Mouse (Mus musculus) hindbrain, embryonic 11.5 days (tissue): Measurements from ENCODE around the gene 6430628N08Rik. TPM values are rescaled to one million over a fixed set of nuclear protein-coding genes. Genes with fewer than 3 reads are reported as not detected.

Experiments used
- ATAC-seq: fragments of 200-750 bp; cut with Nextera tagmentation; 2 replicates; pipeline ENCODE4 v1.8.0; 2017; ENCODE audit warnings: mild to moderate bottlenecking, moderate TSS enrichment, moderate library complexity; ENCODE audit not compliant: low FRiP score
- DNase-seq: peaks from one replicate; pipeline ENCODE4 v3.0.0-alpha.2; 2015; ENCODE audit warnings: low spot score
- H3K27ac ChIP-seq: fragments of 300-500 bp; sonication (generic); 2 replicates; pipeline ENCODE4 v1.5.1; 2014; ENCODE audit warnings: mild to moderate bottlenecking, low read depth, low read length
- H3K27me3 ChIP-seq: fragments of 300-500 bp; sonication (generic); 2 replicates; pipeline ENCODE4 v1.6.1; 2014; ENCODE audit warnings: mild to moderate bottlenecking, low read length, moderate library complexity, mixed read lengths; ENCODE audit not compliant: control insufficient read depth, insufficient read depth
- H3K36me3 ChIP-seq: fragments of 300-500 bp; sonication (generic); 2 replicates; pipeline ENCODE4 v1.6.1; 2014; ENCODE audit warnings: mild to moderate bottlenecking, low read length, moderate library complexity, mixed read lengths; ENCODE audit not compliant: control insufficient read depth, insufficient read depth
- H3K4me1 ChIP-seq: fragments of 300-500 bp; sonication (generic); replicated peaks from 2 replicates; pipeline ENCODE4 v1.6.1; 2014; ENCODE audit warnings: low read length, mixed read lengths; ENCODE audit not compliant: control insufficient read depth, insufficient read depth
- H3K4me2 ChIP-seq: fragments of 300-500 bp; sonication (generic); replicated peaks from 2 replicates; pipeline ENCODE4 v1.6.1; 2014; ENCODE audit warnings: mild to moderate bottlenecking, low read depth, low read length
- H3K4me3 ChIP-seq: fragments of 300-500 bp; sonication (generic); 2 replicates; pipeline ENCODE4 v1.5.1; 2014; ENCODE audit warnings: low read depth, low read length
- H3K9ac ChIP-seq: fragments of 300-500 bp; sonication (generic); 2 replicates; pipeline ENCODE4 v1.6.1; 2014; ENCODE audit warnings: low read depth, low read length
- H3K9me3 ChIP-seq: fragments of 300-500 bp; sonication (generic); 2 replicates; pipeline ENCODE4 v1.6.1; 2016; ENCODE audit warnings: low read length; ENCODE audit not compliant: control insufficient read depth
- WGBS: fragments of 180-500 bp; shearing (Covaris S2); extraction: QIAGEN DNeasy Blood & Tissue Kit; methylation state at CpG from one replicate; pipeline ENCODE4 v1.1.7; 2014; 5-methylcytosine and 5-hydroxymethylcytosine counted together
- polyA plus RNA-seq: library from polyadenylated mRNA; unstranded; fragments of >200 nt; fragmentation: Nextera tagmentation; extraction: Ambion mirVana; gene quantifications from 2 replicates; pipeline ENCODE4 v1.2.1, GENCODE M21; 2014

Gene 6430628N08Rik
- not detected in 2 replicates for polyA plus RNA-seq

DNA sequence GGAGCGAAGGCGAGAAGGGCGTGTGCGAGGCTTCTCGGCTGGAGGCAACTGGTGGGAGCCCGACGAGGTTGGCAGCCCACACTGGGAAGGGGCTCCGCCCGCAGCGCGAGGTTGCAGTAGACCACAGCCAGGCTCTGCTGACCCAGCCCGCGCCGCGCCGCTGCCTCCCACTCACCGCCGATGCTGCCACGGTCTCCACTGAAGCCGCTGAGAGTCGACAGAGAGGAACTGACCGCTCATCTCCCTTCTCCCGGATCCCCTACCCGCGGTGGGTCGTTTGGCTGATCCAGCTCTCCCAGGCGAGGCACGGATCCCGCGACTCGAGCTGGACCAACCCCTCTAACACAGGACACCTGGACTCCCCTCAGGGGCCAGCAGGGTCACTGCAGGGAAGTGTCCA is at the start of gene 6430628N08Rik:
Gene 6430628N08Rik, plus strand, starts transcription at position 113 of the 400 bp plus-strand sequence.
- ATAC-seq (peak; percentile 26), DNase-seq (peak; percentile 43)
- Histone ChIP-seq H3K9ac (no peak within 1 kb of the TSS), H3K4me3 (peak within 1 kb of the TSS; percentile 15), H3K36me3 (no peaks in the 10 kb centered on the region), H3K4me1 (no peaks in the 10 kb centered on the region), H3K27ac (no peak within 1 kb of the TSS), H3K9me3 (no peaks in the 10 kb centered on the region), H3K27me3 (peaks cover 10% of the 10 kb centered on the region; the same call in 1 of the 2 replicates), H3K4me2 (peak within 1 kb of the TSS; percentile 48)
- 1% methylated on average over 31 of the region's 31 CpGs for WGBS

DNA sequence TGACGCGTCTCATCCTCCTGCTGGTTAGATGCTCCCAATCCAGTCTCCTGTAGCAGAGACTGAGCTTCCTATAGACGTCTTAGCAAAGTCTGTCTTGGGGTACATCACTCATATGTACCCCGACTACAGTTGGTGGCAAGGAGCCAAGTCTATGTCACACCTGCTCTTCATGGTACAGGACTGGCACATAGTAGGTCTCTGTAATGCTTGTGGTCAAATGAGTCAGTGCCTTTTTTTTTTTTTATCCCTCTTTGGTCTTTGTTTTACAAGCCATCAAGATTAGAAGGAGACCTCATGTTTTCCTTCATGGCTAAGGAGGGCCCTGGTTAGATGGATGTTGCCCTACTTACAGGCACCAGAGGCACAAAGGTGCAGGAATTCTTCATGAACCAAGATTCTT is 49.6 kb upstream of the 6430628N08Rik start:
- WGBS = 93% methylated on average over 4 of the region's 4 CpGs
- Histone ChIP-seq H3K9ac (no peak overlapping the region), H3K4me3 (no peak overlapping the region), H3K36me3 (0 out of 2 replicates have a peak, but pooled peaks cover 2% of the 10 kb centered on the region), H3K27me3 (no peaks in the 10 kb centered on the region), H3K4me2 (no peak overlapping the region), H3K9me3 (no peaks in the 10 kb centered on the region), H3K4me1 (no peaks in the 10 kb centered on the region; the same call in 1 of the 2 replicates), H3K27ac (no peak overlapping the region)
- DNase-seq (no peak), ATAC-seq (no peak)

DNA sequence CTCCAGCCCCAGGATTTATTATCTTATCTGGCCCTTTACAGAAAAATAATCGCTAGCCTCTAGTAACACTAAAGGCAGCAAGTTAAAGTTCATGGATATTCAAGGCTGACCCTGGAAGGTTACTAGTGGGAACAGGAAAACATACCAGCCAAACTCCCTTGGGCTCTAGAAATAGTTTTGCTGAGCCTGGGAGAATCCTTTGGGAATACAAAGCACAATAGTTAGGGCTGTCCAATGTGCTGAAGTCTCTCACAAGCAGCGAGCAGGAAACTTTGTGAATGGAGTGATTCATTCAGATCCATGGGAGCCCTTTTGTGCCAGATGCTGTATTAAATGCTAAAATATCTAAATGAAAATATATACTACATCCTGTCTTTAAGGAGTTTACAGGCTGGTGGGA is 43.8 kb upstream of the 6430628N08Rik start:
- Histone ChIP-seq H3K4me1 (no peaks in the 10 kb centered on the region), H3K9me3 (no peaks in the 10 kb centered on the region), H3K27ac (no peak overlapping the region), H3K4me3 (no peak overlapping the region), H3K4me2 (no peak overlapping the region), H3K27me3 (no peaks in the 10 kb centered on the region), H3K9ac (no peak overlapping the region), H3K36me3 (0 out of 2 replicates have a peak, but pooled peaks cover 4% of the 10 kb centered on the region)
- no peak for DNase-seq
- no peak for ATAC-seq
- WGBS = 49% methylated on average over 2 of the region's 2 CpGs

DNA sequence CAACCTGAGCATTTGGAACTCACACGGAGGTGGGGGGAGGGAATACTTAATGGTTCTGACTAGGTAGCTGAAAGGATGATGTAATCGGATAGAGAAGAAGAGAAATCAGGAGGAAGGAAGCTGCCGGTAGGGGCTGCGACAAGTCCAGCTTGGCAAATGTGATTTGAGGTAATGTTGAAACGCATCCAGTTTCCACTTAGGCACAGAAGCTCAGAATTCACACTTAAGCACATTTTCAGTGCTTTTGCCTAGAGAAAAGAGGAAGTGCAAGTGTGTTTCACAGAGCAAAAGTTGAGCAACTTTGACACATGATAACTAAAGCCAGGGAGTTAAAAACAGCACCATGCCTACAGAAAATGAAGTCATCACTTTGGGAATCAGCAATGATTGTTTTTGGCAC is 43.1 kb upstream of the 6430628N08Rik start:
- Histone ChIP-seq H3K4me1 (no peaks in the 10 kb centered on the region), H3K36me3 (0 out of 2 replicates have a peak, but pooled peaks cover 4% of the 10 kb centered on the region), H3K9ac (no peak overlapping the region), H3K27me3 (no peaks in the 10 kb centered on the region), H3K27ac (no peak overlapping the region), H3K4me2 (no peak overlapping the region), H3K4me3 (no peak overlapping the region), H3K9me3 (no peaks in the 10 kb centered on the region)
- WGBS = 66% methylated on average over 5 of the region's 5 CpGs
- DNase-seq (no peak), ATAC-seq (no peak)

DNA sequence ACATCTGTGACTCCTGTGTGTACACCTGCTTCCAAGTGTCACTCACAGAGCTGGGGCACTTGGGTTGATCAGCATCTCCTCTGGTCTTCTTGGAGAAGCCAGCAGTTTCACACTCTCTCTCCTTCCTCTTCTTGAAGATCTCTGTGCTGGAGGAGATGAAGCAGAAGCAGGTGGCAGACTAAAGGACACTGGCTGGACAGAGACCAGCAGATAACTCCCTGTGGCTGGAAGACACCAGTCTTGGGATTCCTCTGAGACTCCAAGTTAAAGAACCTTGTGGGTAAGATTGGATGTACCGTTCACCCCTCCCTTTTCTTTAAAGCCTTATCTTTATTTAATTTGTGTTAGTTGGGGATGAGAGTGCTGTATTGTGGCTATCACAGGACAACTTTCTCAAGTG is 42.4 kb upstream of the 6430628N08Rik start:
- DNase-seq = no peak
- Histone ChIP-seq H3K27me3 (no peaks in the 10 kb centered on the region), H3K27ac (no peak overlapping the region), H3K9me3 (no peaks in the 10 kb centered on the region), H3K4me1 (no peaks in the 10 kb centered on the region), H3K36me3 (0 out of 2 replicates have a peak, but pooled peaks cover 2% of the 10 kb centered on the region), H3K4me2 (no peak overlapping the region), H3K9ac (no peak overlapping the region), H3K4me3 (no peak overlapping the region)
- ATAC-seq = no peak
- WGBS = 94% methylated on average over 1 of the region's 1 CpGs

DNA sequence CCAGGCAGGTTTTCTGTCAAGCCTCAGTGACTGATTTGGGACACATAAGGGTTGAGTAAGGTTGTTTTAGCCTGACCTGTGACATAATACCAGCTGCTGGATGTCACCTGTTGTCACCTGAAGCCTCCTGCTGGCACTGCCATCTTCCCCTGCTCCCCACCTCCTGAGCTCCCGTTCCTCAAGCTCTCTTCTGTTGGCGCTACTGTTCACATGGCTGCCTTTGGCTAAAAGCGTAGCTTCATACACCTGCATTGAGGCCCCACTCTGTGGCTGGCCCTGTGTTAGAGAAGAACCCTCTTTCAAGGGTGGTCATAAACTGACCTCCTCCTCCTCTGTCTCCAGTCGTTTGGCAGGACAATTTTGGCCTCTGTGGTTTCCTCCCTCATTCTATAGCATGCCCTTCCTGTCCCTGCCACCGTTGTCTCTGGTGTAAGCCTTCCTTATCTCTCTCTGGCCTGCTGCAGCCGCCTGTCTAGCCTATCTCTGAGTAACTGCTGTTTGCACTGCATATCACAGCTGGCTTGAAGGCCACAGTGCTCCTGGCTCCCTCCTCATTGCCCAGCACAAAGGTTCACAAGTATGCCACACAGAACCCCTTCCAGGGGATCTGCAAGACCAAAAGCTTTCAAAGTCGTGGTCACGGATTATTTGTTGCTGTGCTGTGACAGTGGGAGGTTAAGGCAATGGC is 41.3 kb upstream of the 6430628N08Rik start:
- no peaks in the 10 kb centered on the region for H3K4me1 ChIP-seq
- 0 out of 2 replicates have a peak, but pooled peaks cover 2% of the 10 kb centered on the region for H3K36me3 ChIP-seq
- no peak for ATAC-seq
- no peak overlapping the region for H3K4me2 ChIP-seq
- DNase-seq = no peak
- no peaks in the 10 kb centered on the region for H3K27me3 ChIP-seq
- 69% methylated on average over 8 of the region's 8 CpGs for WGBS
- no peak overlapping the region for H3K27ac ChIP-seq
- no peak overlapping the region for H3K4me3 ChIP-seq
- H3K9me3 ChIP-seq = no peaks in the 10 kb centered on the region
- H3K9ac ChIP-seq = no peak overlapping the region

DNA sequence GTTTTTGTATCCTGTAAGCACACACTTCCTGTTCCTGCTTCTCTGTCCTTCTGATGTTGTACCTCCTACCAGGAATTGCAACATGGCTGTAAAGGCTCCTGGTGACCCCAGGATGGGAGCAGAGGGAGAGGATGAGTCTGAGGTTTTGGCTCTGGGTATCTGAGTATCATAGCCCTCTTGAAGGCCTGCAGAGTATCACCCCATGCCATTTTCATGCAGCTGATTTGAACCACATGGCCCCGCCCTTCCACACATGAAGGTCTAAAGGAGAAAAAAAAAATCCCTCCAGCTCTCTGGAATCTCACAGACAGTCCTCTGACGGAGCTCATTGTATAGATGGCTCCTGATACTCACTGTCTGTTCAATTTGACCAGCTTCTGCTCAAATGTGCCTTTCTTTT is 40.4 kb upstream of the 6430628N08Rik start:
- no peaks in the 10 kb centered on the region for H3K27me3 ChIP-seq
- H3K4me1 ChIP-seq = no peaks in the 10 kb centered on the region
- H3K4me2 ChIP-seq = no peak overlapping the region
- no peaks in the 10 kb centered on the region for H3K9me3 ChIP-seq
- no peak overlapping the region for H3K4me3 ChIP-seq
- no peak for DNase-seq
- no peak overlapping the region for H3K9ac ChIP-seq
- WGBS = 78% methylated on average over 2 of the region's 2 CpGs
- 0 out of 2 replicates have a peak, but pooled peaks cover 2% of the 10 kb centered on the region for H3K36me3 ChIP-seq
- no peak for ATAC-seq
- no peak overlapping the region for H3K27ac ChIP-seq

DNA sequence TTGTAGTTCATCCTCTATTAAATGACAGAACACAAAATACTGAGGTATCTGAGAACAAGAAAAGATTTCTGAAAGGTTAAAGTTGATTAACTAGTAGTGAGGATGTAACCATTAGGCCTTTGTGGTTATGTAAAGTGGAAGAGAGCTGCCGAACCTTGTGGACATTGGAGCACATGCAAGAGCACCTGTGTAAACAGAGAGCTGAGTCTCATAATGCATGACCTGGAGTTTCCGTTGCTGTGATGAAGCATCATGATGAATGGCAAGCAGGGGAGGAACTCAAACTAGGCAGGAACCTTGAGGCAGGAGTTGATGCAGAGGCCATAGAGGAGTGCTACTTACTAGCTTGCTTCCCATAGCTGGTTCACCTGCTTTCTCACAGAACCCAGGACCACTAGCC is 39.8 kb upstream of the 6430628N08Rik start:
- no peak overlapping the region for H3K4me2 ChIP-seq
- DNase-seq (no peak), ATAC-seq (no peak)
- no peak overlapping the region for H3K9ac ChIP-seq
- no peak overlapping the region for H3K27ac ChIP-seq
- 0 out of 2 replicates have a peak, but pooled peaks cover 2% of the 10 kb centered on the region for H3K36me3 ChIP-seq
- H3K4me3 ChIP-seq = no peak overlapping the region
- H3K9me3 ChIP-seq = no peaks in the 10 kb centered on the region
- 0 out of 2 replicates have a peak, but pooled peaks cover under 1% of the 10 kb centered on the region for H3K4me1 ChIP-seq
- 70% methylated on average over 2 of the region's 2 CpGs for WGBS
- no peaks in the 10 kb centered on the region for H3K27me3 ChIP-seq

DNA sequence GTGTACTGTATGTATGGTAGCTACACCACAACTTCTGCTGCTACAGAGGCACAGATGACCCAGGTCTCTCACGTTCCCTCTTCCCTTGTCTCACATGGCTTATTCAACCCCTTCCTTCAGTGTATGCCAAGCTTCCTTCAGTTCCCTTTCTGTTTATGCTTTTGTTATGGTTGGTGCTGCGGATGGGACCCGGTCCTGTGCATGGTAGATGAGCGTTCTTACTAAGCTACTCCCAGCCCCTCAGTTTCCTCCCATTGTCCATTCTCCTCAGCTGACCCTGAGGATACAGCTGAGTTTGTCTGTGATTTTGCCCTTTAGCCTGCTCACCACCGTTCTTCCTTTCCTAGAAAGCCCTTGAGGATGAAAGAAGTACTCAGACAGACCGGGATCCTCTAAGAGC is 38.9 kb upstream of the 6430628N08Rik start:
- H3K4me3 ChIP-seq = no peak overlapping the region
- no peaks in the 10 kb centered on the region for H3K9me3 ChIP-seq
- ATAC-seq (no peak), DNase-seq (no peak)
- H3K4me1 ChIP-seq = peaks cover 2% of the 10 kb centered on the region; the same call in 1 of the 2 replicates
- H3K27ac ChIP-seq = no peak overlapping the region
- H3K27me3 ChIP-seq = no peaks in the 10 kb centered on the region
- 0 out of 2 replicates have a peak, but pooled peaks cover 2% of the 10 kb centered on the region for H3K36me3 ChIP-seq
- H3K9ac ChIP-seq = no peak overlapping the region
- no peak overlapping the region for H3K4me2 ChIP-seq
- 76% methylated on average over 6 of the region's 6 CpGs for WGBS
